In the genomic region with DNA sequence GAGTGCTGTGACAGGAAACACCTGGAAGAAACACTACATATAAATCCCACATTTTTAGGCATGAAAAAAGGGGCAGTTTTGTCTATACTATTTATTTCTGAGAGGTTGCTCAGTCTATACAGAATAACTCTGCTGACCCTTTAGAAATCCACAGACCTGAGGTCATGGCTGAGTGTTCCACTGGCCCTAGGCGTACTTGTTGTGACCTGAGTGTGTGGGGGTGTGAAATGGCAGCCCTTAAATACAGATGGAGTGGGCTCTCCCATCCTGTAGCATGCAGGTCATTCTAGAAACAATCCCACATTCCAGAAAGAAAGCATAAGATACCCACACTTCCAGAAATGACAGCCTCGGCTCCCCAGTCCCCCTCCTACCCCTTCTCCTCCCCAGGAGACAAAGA, we compare ENCODE assay signal across 17 mouse cellular contexts.
DNase-seq lines count a peak whose midpoint lies in the region; ATAC-seq and TF ChIP-seq lines count a peak whose summit lies in the region.
"Had no signal": no experiment of that assay in that cellular context is flagged by ENCODE, and none has a peak within 500 bp of the region (broad histone marks: within the 10 kb centered on the region; RNA-seq: fewer than 3 reads in every experiment).

No protein-coding gene starts in this region.

- no peak overlapping the region for H3K27ac ChIP-seq in hindbrain, embryonic 11.5 days (ENCODE audit: low read depth, low read length)
- no peak overlapping the region for H3K27ac ChIP-seq in hindbrain, embryonic 10.5 days
- peak overlapping the region; percentile 50; the same call in 1 of the 2 replicates for H3K27ac ChIP-seq in forebrain, embryonic 11.5 days (ENCODE audit: low read depth, low read length)
- H3K27ac ChIP-seq in hindbrain, postnatal 0 days = peak overlapping the region; percentile 45; the same call in 1 of the 2 replicates
- peak overlapping the region; percentile 13; the same call in 1 of the 2 replicates for H3K27ac ChIP-seq in midbrain, embryonic 15.5 days
- H3K27ac ChIP-seq: heart, embryonic 10.5 days; liver, embryonic 13.5 days had no signal

- no peak for TF ChIP-seq CTCF in hindbrain, postnatal 0 days (IDR thresholded peaks at IDR 0.05; ENCODE audit: low read depth)

- 0 out of 2 replicates have a peak, but pooled peaks cover 2% of the 10 kb centered on the region for H3K36me3 ChIP-seq in hindbrain, embryonic 11.5 days (ENCODE audit: control insufficient read depth, insufficient read depth, low read length)
- peaks cover 10% of the 10 kb centered on the region for H3K36me3 ChIP-seq in hindbrain, embryonic 10.5 days
- H3K36me3 ChIP-seq in forebrain, embryonic 11.5 days (ENCODE audit: control insufficient read depth, insufficient read depth, low read length) = no peaks in the 10 kb centered on the region
- H3K36me3 ChIP-seq in hindbrain, postnatal 0 days (ENCODE audit: insufficient read depth, low read length) = 0 out of 2 replicates have a peak, but pooled peaks cover 5% of the 10 kb centered on the region
- peaks cover 4% of the 10 kb centered on the region; the same call in 1 of the 2 replicates for H3K36me3 ChIP-seq in midbrain, embryonic 15.5 days (replicated peaks)
- H3K36me3 ChIP-seq: heart, embryonic 10.5 days; liver, embryonic 13.5 days had no signal

- H3K27me3 ChIP-seq in hindbrain, embryonic 11.5 days (ENCODE audit: control insufficient read depth, insufficient read depth, low read length) = no peaks in the 10 kb centered on the region
- no peaks in the 10 kb centered on the region for H3K27me3 ChIP-seq in hindbrain, embryonic 10.5 days (ENCODE audit: insufficient read depth, poor library complexity, severe bottlenecking)
- H3K27me3 ChIP-seq in forebrain, embryonic 11.5 days (ENCODE audit: control insufficient read depth, insufficient read depth, low read length) = no peaks in the 10 kb centered on the region
- no peaks in the 10 kb centered on the region for H3K27me3 ChIP-seq in hindbrain, postnatal 0 days (ENCODE audit: insufficient read depth, low read length)
- H3K27me3 ChIP-seq in midbrain, embryonic 15.5 days (replicated peaks) = no peaks in the 10 kb centered on the region
- H3K27me3 ChIP-seq: embryonic facial prominence, embryonic 15.5 days; liver, embryonic 13.5 days; Patski had no signal

- 44% methylated on average over 2 of the region's 2 CpGs for WGBS in hindbrain, embryonic 11.5 days
- WGBS in hindbrain, embryonic 10.5 days = 46% methylated on average over 2 of the region's 2 CpGs
- 14% methylated on average over 2 of the region's 2 CpGs for WGBS in forebrain, embryonic 11.5 days
- whole genome bisulfite sequencing in hindbrain, postnatal 0 days = 49% methylated on average over 2 of the region's 2 CpGs
- 29% methylated on average over 2 of the region's 2 CpGs for WGBS in midbrain, embryonic 15.5 days

- no peak overlapping the region for H3K9ac ChIP-seq in hindbrain, embryonic 11.5 days (ENCODE audit: low read depth, low read length)
- peak overlapping the region; percentile 12 for H3K9ac ChIP-seq in forebrain, embryonic 11.5 days (ENCODE audit: low read length)
- H3K9ac ChIP-seq in hindbrain, postnatal 0 days (replicated peaks; ENCODE audit: low read length) = no peak overlapping the region
- H3K9ac ChIP-seq in midbrain, embryonic 15.5 days = no peak overlapping the region
- H3K9ac ChIP-seq: embryonic facial prominence, embryonic 15.5 days; liver, embryonic 13.5 days had no signal

- no peak for DNase-seq in hindbrain, embryonic 11.5 days (ENCODE audit: low spot score)
- DNase-seq in hindbrain, embryonic 10.5 days (ENCODE audit: low spot score) = no peak
- no peak for DNase-seq in forebrain, embryonic 11.5 days (ENCODE audit: low spot score)
- DNase-seq in hindbrain, postnatal 0 days (ENCODE audit: low spot score) = no peak
- DNase-seq in cerebellum, postnatal 10 days = no peak
- no peak for DNase-seq in right cerebral cortex, postnatal 10 days (ENCODE audit: low spot score in 2 of 2)
- DNase-seq in right cerebral cortex, adult 2 months (ENCODE audit: low spot score in 2 of 2) = no peak
- DNase-seq: cerebellum, adult 9-10 months; heart, postnatal 36 days; kidney, postnatal 14 days; layer of hippocampus, postnatal 36 days; liver, embryonic 13.5 days; lung, postnatal 14 days had no signal

- ATAC-seq in hindbrain, embryonic 11.5 days (ENCODE audit: low FRiP score) = 0 out of 2 replicates have a peak, but pooled peaks have one; percentile 57
- ATAC-seq in forebrain, embryonic 11.5 days (replicated peaks; ENCODE audit: low FRiP score) = 0 out of 2 replicates have a peak, but pooled peaks have one; percentile 40
- peak; percentile 48; the same call in 1 of the 2 replicates for ATAC-seq in hindbrain, postnatal 0 days
- ATAC-seq in midbrain, embryonic 15.5 days (replicated peaks) = peak; percentile 38; the same call in 1 of the 2 replicates
- ATAC-seq: Patski had no signal

- H3K9me3 ChIP-seq in hindbrain, embryonic 11.5 days (ENCODE audit: control insufficient read depth, low read length) = no peaks in the 10 kb centered on the region
- H3K9me3 ChIP-seq in hindbrain, embryonic 10.5 days = no peaks in the 10 kb centered on the region
- no peaks in the 10 kb centered on the region for H3K9me3 ChIP-seq in forebrain, embryonic 11.5 days (ENCODE audit: control insufficient read depth, low read length)
- no peaks in the 10 kb centered on the region for H3K9me3 ChIP-seq in hindbrain, postnatal 0 days (ENCODE audit: low read length)
- H3K9me3 ChIP-seq in midbrain, embryonic 15.5 days = no peaks in the 10 kb centered on the region
- H3K9me3 ChIP-seq: embryonic facial prominence, embryonic 15.5 days; heart, embryonic 10.5 days; liver, embryonic 13.5 days had no signal

- H3K4me3 ChIP-seq in hindbrain, embryonic 11.5 days (ENCODE audit: low read depth, low read length) = no peak overlapping the region
- no peak overlapping the region for H3K4me3 ChIP-seq in hindbrain, embryonic 10.5 days
- no peak overlapping the region for H3K4me3 ChIP-seq in forebrain, embryonic 11.5 days (ENCODE audit: low read depth, low read length)
- no peak overlapping the region for H3K4me3 ChIP-seq in hindbrain, postnatal 0 days (ENCODE audit: low read length)
- no peak overlapping the region for H3K4me3 ChIP-seq in midbrain, embryonic 15.5 days
- H3K4me3 ChIP-seq: embryonic facial prominence, embryonic 15.5 days; heart, embryonic 10.5 days; liver, embryonic 13.5 days had no signal

- no peak overlapping the region for H3K4me2 ChIP-seq in hindbrain, embryonic 11.5 days (replicated peaks; ENCODE audit: low read depth, low read length)
- peak overlapping the region; percentile 11; the same call in 1 of the 2 replicates for H3K4me2 ChIP-seq in forebrain, embryonic 11.5 days (ENCODE audit: low read depth, low read length, severe bottlenecking)
- no peak overlapping the region for H3K4me2 ChIP-seq in hindbrain, postnatal 0 days (ENCODE audit: low read depth, low read length)
- H3K4me2 ChIP-seq in midbrain, embryonic 15.5 days = no peak overlapping the region
- H3K4me2 ChIP-seq: embryonic facial prominence, embryonic 15.5 days; liver, embryonic 13.5 days had no signal

- peaks cover 2% of the 10 kb centered on the region; the same call in 1 of the 2 replicates for H3K4me1 ChIP-seq in hindbrain, embryonic 11.5 days (replicated peaks; ENCODE audit: control insufficient read depth, insufficient read depth, low read length)
- H3K4me1 ChIP-seq in hindbrain, embryonic 10.5 days (replicated peaks) = peaks cover 20% of the 10 kb centered on the region
- H3K4me1 ChIP-seq in forebrain, embryonic 11.5 days (replicated peaks; ENCODE audit: control insufficient read depth, insufficient read depth, low read length) = peaks cover 11% of the 10 kb centered on the region
- H3K4me1 ChIP-seq in hindbrain, postnatal 0 days (ENCODE audit: insufficient read depth, low read length) = 0 out of 2 replicates have a peak, but pooled peaks cover 8% of the 10 kb centered on the region
- H3K4me1 ChIP-seq in midbrain, embryonic 15.5 days = peaks cover 17% of the 10 kb centered on the region
- H3K4me1 ChIP-seq: liver, embryonic 13.5 days had no signal

Comparison
In these comparisons a context has a peak if more than half of its experiments do, and no peak if none do; other contexts are left out.
1. H3K27ac ChIP-seq: peak in forebrain, embryonic 11.5 days (single experiment), hindbrain, postnatal 0 days (single experiment) and midbrain, embryonic 15.5 days (single experiment); none in hindbrain, embryonic 11.5 days (single experiment) and hindbrain, embryonic 10.5 days (single experiment).
2. Peak in every context shown above with its lines, with median percentiles within 50 percentile points of each other: ATAC-seq.